Mouse (Mus musculus) cerebellum, adult 2 months (tissue): ENCODE data around the gene Dydc1.

ENCODE experiments used
- CTCF ChIP-seq: fragments of 200-500 bp; IDR thresholded peaks from 2 replicates; pipeline ENCODE4 v1.5.1; 2011; ENCODE audit warnings: low read depth, mild to moderate bottlenecking, control low read depth, low read length, moderate library complexity, borderline replicate concordance; ENCODE audit not compliant: insufficient read depth
- POLR2A ChIP-seq: fragments of 200-500 bp; IDR thresholded peaks from 2 replicates; pipeline ENCODE4 v1.6.1; 2011; ENCODE audit warnings: low read length, control low read depth, borderline replicate concordance; ENCODE audit not compliant: insufficient read depth

- TF ChIP-seq POLR2A (no peak), CTCF (no peak)
Measured at GRCm38 (mm10) chr14:41025087-41025486, 47.6 kb upstream of the Dydc1 start.
